Mouse (Mus musculus) stomach, embryonic 16.5 days (tissue): Measurements from ENCODE around the gene Cyp2ab1. TPM values are rescaled to one million over a fixed set of nuclear protein-coding genes. Genes with fewer than 3 reads are reported as not detected.
A peak's percentile ranks its signal among the peaks of the same experiment; 100 is the strongest.
"Not testable (repeated sequence)": the region's sequence is repeated elsewhere in the genome, so short reads cannot be mapped to it uniquely, and the experiment has no call there.

Experiments used
- ATAC-seq: fragments of 200-750 bp; cut with Nextera tagmentation; 2 replicates; pipeline ENCODE4 v1.8.0; 2017; ENCODE audit warnings: moderate number of reproducible peaks, moderate TSS enrichment; ENCODE audit not compliant: insufficient read depth, low FRiP score
- H3K27ac ChIP-seq: fragments of 300-500 bp; sonication (generic); 2 replicates; pipeline ENCODE4 v1.5.1; 2014; ENCODE audit warnings: low read length
- H3K27me3 ChIP-seq: fragments of 300-500 bp; sonication (generic); 2 replicates; pipeline ENCODE4 v1.6.1; 2014; ENCODE audit warnings: low read length, control low read depth, mixed read lengths; ENCODE audit not compliant: control insufficient read depth, insufficient read depth
- H3K36me3 ChIP-seq: fragments of 300-500 bp; sonication (generic); 2 replicates; pipeline ENCODE4 v1.6.1; 2014; ENCODE audit warnings: low read length; ENCODE audit not compliant: control insufficient read depth, insufficient read depth
- H3K4me1 ChIP-seq: fragments of 300-500 bp; sonication (generic); 2 replicates; pipeline ENCODE4 v1.6.1; 2014; ENCODE audit warnings: low read length, control low read depth, mixed read lengths; ENCODE audit not compliant: control insufficient read depth, insufficient read depth
- H3K4me2 ChIP-seq: fragments of 300-500 bp; sonication (generic); 2 replicates; pipeline ENCODE4 v1.6.1; 2014; ENCODE audit warnings: low read depth, low read length, mixed read lengths
- H3K4me3 ChIP-seq: fragments of 300-500 bp; sonication (generic); replicated peaks from 2 replicates; pipeline ENCODE4 v1.5.1; 2014; ENCODE audit warnings: mild to moderate bottlenecking, low read length
- H3K9ac ChIP-seq: fragments of 300-500 bp; sonication (generic); 2 replicates; pipeline ENCODE4 v1.6.1; 2014; ENCODE audit warnings: low read length
- H3K9me3 ChIP-seq: fragments of 300-500 bp; sonication (generic); replicated peaks from 2 replicates; pipeline ENCODE4 v1.6.1; 2016; ENCODE audit warnings: low read length, control low read depth; ENCODE audit not compliant: control insufficient read depth
- WGBS: fragments of 180-500 bp; shearing (Covaris S2); extraction: QIAGEN DNeasy Blood & Tissue Kit; methylation state at CpG from one replicate; pipeline ENCODE4 v1.1.7; 2014; 5-methylcytosine and 5-hydroxymethylcytosine counted together
- polyA plus RNA-seq: library from polyadenylated mRNA; unstranded; fragments of >200 nt; fragmentation: Nextera tagmentation; extraction: Ambion mirVana; gene quantifications from 2 replicates; pipeline ENCODE4 v1.2.1, GENCODE M21; 2015

Cyp2ab1 gene
- not detected in 2 replicates for polyA plus RNA-seq

DNA sequence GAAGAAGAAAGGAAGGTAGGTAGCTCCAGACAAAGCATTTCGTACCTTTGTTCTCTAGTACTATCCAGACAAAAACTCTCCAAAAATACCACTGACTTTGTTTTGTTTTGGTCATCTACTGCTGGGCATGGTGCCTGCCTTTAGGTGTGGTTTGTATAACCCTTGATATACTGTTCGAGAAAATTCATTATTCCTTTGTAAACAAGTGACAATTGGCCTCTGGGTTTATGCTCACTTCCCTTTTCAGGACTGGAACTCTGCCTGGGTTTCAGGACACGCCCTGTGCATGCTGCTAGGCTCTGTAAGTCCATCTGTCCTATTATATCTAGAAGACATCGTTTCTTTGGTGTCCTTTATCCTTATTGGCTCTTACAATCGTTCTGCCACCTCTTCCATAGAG is at the start of gene Cyp2ab1:
Gene Cyp2ab1, minus strand, starts transcription at position 119 of the 400 bp plus-strand sequence.
- Histone ChIP-seq H3K4me3 (no peak within 1 kb of the TSS), H3K4me1 (peaks cover 3% of the 10 kb centered on the region; the same call in 1 of the 2 replicates), H3K27me3 (no peaks in the 10 kb centered on the region), H3K4me2 (no peak within 1 kb of the TSS), H3K27ac (no peak within 1 kb of the TSS), H3K36me3 (peaks cover 4% of the 10 kb centered on the region; the same call in 1 of the 2 replicates), H3K9me3 (no peaks in the 10 kb centered on the region), H3K9ac (no peak within 1 kb of the TSS)
- WGBS: 50% methylated on average over 5 of the region's 5 CpGs
- no peak for ATAC-seq

DNA sequence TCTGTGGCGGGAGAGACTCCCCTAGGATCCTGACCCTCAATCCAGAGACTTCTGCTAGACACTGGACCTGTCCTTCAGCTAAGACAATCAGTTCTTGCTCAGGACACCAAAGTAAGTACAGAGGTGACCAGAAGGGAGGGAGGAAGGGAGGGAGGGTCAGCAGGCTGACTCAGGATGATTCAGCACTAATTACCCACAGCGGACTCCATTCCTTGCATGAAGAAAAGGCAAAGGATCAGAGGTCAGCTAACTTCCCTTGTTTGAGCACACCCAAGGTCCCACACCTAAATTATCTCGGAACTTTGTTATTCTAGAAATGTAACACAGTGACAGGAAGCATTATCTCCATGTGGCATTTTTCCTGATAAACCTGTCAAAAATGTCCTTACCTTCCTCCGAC is 46.5 kb upstream of the Cyp2ab1 start:
- no peaks in the 10 kb centered on the region for H3K27me3 ChIP-seq
- H3K9ac ChIP-seq: no peak overlapping the region
- H3K36me3 ChIP-seq: no peaks in the 10 kb centered on the region
- no peak overlapping the region for H3K27ac ChIP-seq
- H3K4me3 ChIP-seq: no peak overlapping the region
- no peak overlapping the region for H3K4me2 ChIP-seq
- no peaks in the 10 kb centered on the region for H3K9me3 ChIP-seq
- ATAC-seq: 0 out of 2 replicates have a peak, but pooled peaks have one; percentile 25
- no peaks in the 10 kb centered on the region for H3K4me1 ChIP-seq
- WGBS: 49% methylated on average over 4 of the region's 4 CpGs

DNA sequence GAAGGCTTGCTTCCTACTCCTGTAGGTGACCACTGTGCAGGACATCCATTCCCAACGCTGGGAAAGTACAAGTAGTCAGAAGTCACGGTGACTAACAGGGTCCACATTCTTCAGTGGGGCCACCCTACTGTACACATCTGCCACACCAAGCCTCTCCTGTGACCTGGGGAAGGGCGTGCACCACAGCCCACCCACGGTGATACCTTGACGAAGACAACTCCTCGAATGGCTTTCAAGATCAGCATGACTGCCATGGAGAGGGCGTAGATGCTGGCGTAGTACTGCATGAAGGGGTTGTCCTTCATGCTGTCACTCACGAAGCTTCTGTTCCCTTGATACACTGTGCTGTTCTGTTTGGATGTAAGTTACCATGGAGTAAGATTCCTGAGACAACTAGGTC is 43.0 kb upstream of the Cyp2ab1 start:
- peaks cover 11% of the 10 kb centered on the region; the same call in 1 of the 2 replicates for H3K36me3 ChIP-seq
- 90% methylated on average over 9 of the region's 9 CpGs for WGBS
- H3K4me3 ChIP-seq: no peak overlapping the region
- H3K9me3 ChIP-seq: no peaks in the 10 kb centered on the region
- H3K9ac ChIP-seq: no peak overlapping the region
- no peak for ATAC-seq
- H3K4me2 ChIP-seq: no peak overlapping the region
- H3K4me1 ChIP-seq: no peaks in the 10 kb centered on the region
- no peaks in the 10 kb centered on the region for H3K27me3 ChIP-seq
- H3K27ac ChIP-seq: no peak overlapping the region

DNA sequence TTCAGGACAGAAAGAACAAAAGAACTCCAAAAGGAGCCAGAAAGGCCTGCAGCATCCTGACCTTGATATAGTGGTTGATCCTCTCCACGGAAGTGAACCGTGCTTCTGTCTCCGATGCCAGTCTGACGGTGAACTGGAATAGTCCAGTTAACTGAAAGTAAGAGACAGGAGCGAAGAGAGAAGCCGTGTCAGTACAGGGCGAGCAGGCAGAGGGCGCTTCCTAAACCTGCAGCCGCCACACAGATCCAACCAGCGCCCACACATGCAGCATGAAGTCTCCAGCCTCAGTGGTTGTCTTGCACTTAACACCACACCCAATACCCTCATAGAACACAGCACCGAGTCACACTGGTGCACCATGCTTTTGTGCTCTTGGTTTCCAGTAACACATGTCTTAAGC is 36.9 kb upstream of the Cyp2ab1 start:
- Histone ChIP-seq H3K9me3 (no peaks in the 10 kb centered on the region), H3K4me3 (no peak overlapping the region), H3K4me2 (no peak overlapping the region), H3K36me3 (peaks cover 18% of the 10 kb centered on the region; the same call in 1 of the 2 replicates), H3K9ac (no peak overlapping the region), H3K4me1 (no peaks in the 10 kb centered on the region), H3K27ac (no peak overlapping the region), H3K27me3 (no peaks in the 10 kb centered on the region)
- WGBS: 85% methylated on average over 11 of the region's 11 CpGs
- ATAC-seq: no peak

DNA sequence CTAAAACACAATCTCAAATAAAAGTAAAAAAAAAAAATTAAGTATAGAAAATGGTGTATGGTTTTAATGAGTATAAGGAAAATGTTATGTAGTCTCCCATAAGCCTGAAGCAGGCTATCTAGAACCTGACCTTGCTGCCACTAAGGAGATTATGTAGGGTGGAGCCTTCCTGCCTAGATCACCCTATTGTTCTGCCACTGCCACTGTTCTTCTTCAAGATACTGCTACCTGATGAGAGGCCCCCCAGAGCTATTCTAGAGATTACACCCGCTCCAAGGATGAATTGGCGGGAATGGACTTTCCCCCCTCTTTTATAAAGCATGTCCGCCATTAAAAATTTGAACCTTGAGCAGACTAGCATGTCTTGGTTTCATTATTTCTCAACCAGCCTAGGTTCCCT is 36.3 kb upstream of the Cyp2ab1 start:
- WGBS: 89% methylated on average over 3 of the region's 3 CpGs
- not testable (repeated sequence) for H3K4me1 ChIP-seq, H3K9ac ChIP-seq, H3K9me3 ChIP-seq, H3K27ac ChIP-seq, ATAC-seq, H3K4me2 ChIP-seq, H3K4me3 ChIP-seq, H3K27me3 ChIP-seq
- H3K36me3 ChIP-seq: peaks cover 18% of the 10 kb centered on the region; the same call in 1 of the 2 replicates

DNA sequence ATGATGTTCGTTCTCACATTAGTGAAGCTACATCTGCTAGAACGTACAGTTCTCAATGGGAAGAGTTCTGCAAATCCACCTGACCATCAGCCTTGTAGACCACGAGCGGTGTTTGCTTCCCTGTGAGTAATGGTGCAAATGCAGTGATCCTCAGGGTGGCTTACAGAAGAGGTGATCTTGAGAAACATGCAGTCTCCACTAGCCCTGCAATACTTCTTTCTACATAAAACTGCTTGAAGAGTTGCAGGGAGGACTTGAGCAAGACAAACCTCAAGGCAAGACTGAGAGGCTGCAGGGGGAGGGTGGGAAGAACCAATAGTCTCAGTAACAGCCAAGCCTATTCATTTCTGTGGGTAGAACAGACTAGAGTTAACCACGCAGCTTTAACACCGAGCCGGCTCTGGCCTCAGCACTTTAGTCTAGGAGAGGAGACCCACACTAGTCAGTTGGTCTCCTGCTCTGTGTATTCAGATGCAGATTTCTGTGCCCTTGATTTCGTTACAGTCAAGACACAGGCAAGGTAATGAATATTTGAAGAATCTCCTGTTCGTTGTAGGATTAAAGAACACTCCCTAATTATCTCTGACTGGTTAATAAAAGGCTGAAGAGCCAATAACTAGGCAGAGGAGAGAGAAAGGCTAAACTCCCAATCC is 34.6 kb upstream of the Cyp2ab1 start:
- no peaks in the 10 kb centered on the region for H3K4me1 ChIP-seq
- no peak for ATAC-seq
- H3K9me3 ChIP-seq: no peaks in the 10 kb centered on the region
- peaks cover 15% of the 10 kb centered on the region; the same call in 1 of the 2 replicates for H3K36me3 ChIP-seq
- H3K27me3 ChIP-seq: no peaks in the 10 kb centered on the region
- no peak overlapping the region for H3K9ac ChIP-seq
- H3K27ac ChIP-seq: no peak overlapping the region
- 86% methylated on average over 9 of the region's 9 CpGs for WGBS
- H3K4me2 ChIP-seq: no peak overlapping the region
- no peak overlapping the region for H3K4me3 ChIP-seq

DNA sequence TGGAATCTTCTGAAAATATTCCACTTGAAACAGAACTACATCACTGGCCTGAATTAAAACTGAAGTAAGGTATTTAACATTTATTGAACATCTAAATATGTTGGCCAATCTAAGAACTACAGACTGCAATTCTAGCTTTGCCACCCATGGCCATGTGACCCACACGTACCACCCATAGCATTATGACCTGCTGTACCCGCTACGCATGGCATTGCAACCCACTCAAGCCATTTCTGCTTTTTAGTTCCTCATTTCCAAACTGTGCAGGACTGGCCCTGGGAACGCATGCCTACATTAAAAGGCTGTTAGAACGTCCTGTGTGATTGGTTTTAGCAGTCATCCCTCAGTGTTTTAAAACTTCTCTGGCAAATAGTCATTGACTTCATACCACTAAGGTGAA is 32.6 kb upstream of the Cyp2ab1 start:
- Histone ChIP-seq H3K4me3 (no peak overlapping the region), H3K4me2 (no peak overlapping the region), H3K9ac (no peak overlapping the region), H3K4me1 (no peaks in the 10 kb centered on the region), H3K27me3 (no peaks in the 10 kb centered on the region), H3K9me3 (no peaks in the 10 kb centered on the region), H3K27ac (no peak overlapping the region), H3K36me3 (0 out of 2 replicates have a peak, but pooled peaks cover 9% of the 10 kb centered on the region)
- WGBS: 87% methylated on average over 5 of the region's 5 CpGs
- ATAC-seq: no peak

DNA sequence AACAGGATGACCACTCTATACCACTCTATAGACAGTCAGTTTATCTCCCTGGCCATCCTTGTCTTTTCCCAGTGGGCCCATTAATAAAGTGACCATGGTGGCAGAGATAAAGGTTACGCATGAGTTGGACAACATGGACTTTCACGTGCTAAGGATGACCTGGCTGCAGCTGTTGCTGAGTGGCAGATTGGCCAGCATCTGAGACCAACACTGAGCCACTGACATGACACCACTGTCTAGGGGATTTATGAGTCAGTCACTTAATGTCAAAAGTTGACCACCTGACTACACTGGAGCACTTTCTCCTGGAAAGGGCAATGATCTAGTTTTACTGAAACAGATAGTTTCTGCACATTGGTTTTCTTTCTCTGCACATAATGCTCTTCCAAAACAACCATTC is 29.6 kb upstream of the Cyp2ab1 start:
- Histone ChIP-seq H3K9ac (no peak overlapping the region), H3K36me3 (0 out of 2 replicates have a peak, but pooled peaks cover 9% of the 10 kb centered on the region), H3K4me2 (no peak overlapping the region), H3K4me3 (no peak overlapping the region), H3K9me3 (no peaks in the 10 kb centered on the region), H3K27me3 (no peaks in the 10 kb centered on the region), H3K4me1 (no peaks in the 10 kb centered on the region), H3K27ac (no peak overlapping the region)
- 96% methylated on average over 2 of the region's 2 CpGs for WGBS
- no peak for ATAC-seq

DNA sequence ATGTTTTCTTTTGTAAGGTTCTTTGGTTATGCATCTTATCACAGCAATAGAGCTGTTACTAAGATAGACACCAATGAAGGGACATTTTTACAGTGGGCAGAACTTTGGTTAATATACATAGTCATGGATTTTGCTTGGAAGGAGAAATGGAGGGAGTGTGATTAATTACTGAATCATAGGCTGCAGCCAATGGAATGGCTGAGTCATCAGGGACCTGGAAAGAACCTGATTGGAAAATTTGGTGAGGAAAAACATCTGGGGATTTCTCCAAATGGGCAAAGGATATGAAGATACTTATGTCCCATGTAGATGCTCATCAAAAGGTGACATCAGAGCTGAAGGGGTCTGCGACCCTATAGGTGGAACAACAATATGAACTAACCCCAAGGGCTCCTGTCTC is 28.8 kb upstream of the Cyp2ab1 start:
- Histone ChIP-seq H3K4me3 (no peak overlapping the region), H3K9me3 (no peaks in the 10 kb centered on the region), H3K4me1 (no peaks in the 10 kb centered on the region), H3K27me3 (no peaks in the 10 kb centered on the region), H3K36me3 (0 out of 2 replicates have a peak, but pooled peaks cover 4% of the 10 kb centered on the region), H3K4me2 (no peak overlapping the region), H3K9ac (no peak overlapping the region), H3K27ac (no peak overlapping the region)
- ATAC-seq: no peak
- 94% methylated on average over 1 of the region's 1 CpGs for WGBS
